Mouse (Mus musculus) cerebellum, adult 11-12 months (tissue): ENCODE measurements around the gene Pkp3.

ENCODE experiments used
- DNase-seq: peaks from one replicate; pipeline ENCODE4 v3.0.0; 2022

Pkp3 gene

DNA sequence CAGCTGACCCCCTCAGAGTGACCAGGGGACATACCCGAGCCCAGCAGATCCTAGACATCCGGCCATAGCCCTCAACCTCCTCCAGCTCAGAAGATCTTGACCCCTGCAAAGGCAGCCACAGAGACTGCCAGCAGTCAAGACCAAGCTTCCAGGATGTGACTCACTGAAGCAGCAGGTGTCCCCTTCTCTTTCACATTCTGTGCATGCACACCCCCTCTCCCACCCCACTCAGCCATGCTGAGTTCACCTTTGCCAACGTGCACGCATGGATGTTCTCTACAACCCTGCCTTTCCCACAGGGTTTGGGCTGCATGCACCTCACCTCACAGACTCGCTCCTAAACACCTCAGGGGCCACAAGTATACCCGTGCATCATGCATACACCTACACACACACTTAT, 18.0 kb downstream of the Pkp3 start:
- no peak for DNase-seq

DNA sequence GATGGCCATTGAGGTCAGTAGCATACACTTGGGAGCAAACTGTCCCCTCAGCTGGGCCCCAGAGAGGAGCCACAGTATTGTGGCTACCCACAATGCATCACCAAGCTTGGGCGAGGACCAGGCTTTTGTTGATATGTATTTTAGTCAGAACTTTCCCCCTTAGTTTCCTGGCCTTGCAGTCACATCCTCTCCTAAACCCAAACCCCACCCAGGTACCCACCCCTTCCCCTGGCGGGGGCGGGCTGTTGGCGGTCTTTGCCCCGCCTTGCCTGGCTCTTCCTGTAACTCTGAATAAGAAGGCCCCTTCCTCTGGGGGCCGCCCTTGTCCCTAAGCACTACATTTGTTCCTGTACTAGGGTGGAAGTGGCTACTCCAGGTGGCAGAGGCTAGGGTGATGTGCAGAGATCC, 18.6 kb downstream of the Pkp3 start:
- no peak for DNase-seq

DNA sequence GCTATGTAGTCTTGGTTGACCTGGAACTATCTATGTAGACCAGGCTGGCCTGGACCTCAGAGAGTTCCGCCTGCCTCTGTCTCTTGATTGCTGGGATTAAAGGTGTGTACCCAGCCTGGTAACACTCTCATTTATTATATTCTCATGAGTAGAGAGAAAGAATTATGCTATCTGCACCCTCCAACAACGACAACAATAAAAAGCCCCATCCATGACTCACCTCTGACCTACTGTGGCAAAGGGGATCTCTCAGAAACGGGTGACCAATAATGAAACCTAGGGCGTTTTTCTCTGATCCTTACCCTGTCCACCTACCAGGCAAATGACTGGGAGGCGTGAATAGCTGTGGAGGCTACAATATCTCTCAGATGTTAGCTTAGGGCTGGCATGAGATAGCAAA, 19.2 kb downstream of the Pkp3 start:
- DNase-seq = no peak

DNA sequence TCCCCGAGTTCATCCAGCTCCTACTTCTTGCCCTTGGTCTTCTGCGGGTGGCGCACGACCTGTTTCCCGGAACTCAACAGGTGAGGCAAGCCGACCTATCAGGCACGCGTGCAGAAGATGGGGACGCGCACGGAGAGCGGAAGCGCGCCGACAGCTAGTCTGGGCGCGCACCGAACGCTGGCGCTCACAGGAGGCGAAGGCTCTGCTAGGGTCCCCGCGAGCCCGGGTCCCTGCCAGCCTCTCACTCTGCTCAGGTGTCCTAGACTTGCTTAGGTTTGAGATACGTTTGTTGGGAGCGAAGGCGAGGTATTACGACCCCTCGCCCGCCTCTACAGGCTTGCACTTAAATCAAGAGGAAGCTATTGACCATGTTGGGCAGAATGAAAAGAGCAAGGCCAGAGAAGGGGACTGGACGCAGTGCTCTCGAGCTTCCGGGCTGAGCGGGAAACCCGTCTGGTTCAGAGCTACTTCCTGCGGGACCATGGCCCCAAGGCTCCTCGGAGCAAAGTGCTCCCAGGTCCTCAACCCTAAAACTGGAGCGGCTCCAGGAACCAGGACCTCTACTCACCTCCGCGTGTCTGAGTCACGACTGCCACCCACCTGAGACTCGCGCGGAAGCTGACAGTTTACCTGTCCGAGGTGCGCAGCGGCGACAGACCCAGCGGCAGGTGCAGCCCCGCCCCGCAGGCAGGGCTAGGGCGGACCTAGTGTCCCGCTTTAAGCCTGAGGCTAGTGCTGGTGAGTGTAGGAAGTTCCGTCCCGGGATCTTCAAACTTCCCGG, 22.1 kb downstream of the Pkp3 start, which contains the start of gene Sigirr:
TSS of gene Sigirr (minus strand) at position 662 of the 781 bp plus-strand sequence.
- DNase-seq = no peak

DNA sequence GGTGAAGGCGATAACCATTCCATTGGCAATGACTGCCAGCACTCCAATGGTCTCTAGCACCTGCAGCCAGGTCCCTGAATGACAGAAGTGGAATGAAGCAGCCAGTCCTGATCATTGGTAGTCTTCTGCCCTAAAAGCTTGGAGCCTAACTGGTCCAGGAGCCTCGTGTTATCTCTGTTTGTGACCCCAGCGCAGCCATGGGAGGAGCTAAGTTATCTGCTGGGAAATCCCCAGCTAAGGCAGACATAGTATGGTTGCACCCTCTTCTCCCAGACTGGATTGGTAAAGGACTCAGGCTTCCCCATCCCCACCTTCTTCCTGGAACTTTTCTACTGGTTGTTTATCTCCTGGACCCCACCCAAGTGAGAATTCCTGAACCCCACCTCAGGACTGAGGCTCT, 25.1 kb downstream of the Pkp3 start:
- no peak for DNase-seq

DNA sequence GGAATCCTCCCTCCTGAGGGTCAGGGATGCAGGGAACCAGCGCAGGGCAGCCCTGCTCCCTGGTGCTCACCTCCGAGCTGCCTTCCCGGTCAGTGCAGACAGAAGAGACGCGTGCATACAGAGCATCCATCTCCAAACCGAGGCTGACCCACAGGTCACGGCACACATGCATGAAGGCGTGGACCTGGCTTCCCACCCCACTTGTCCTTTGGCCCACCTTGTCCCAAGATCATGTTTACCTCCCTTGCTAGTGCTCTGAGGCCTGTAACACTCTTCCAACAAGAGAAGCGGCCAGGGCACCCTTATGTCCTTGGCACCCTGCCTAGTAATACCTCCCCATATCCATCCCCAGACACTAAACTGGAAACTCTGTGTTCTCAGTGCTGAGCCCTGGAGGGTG, 37.9 kb downstream of the Pkp3 start:
- DNase-seq = no peak

DNA sequence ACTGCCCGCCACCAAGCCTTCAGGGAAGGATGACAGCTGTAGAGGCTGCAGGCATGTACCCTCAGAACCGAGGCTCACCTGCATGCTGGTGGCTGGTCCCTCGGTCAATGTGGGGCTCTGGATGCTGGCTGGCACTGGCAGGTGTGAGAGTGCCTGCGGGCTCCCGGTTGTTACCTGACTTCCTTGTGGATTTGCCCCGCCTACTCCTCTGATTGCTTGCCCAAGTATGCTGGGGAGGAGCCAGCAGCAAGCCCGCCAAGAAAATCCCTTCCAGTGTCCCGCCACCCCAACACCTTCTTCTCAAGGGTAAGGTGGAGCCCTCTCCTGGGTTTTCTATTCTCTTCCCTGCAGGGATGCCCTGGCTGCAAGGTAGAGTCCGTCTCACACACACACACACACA, 39.6 kb downstream of the Pkp3 start, which contains the start of gene Ano9:
TSS of gene Ano9 (minus strand) at position 171 of the 400 bp plus-strand sequence.
- DNase-seq = no peak

DNA sequence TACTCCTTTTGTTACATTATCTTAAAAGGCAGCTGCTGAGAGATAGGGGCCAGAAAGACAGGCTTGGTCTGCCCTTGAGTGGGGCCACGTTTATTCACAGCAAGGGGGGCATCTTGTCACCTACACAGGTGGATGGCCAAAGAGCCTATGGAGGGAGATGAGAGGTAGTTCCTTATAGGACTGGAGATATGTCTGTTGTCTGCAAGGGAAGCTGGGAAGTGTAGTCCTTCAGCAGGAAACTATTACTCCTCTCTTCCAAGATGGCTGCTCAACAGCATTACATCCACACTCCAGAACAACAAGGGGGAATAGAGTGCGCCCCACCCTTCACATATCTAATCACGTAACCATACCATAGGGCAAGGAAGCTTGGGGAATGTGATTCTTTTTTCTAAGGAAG, 41.5 kb downstream of the Pkp3 start:
- DNase-seq = no peak

DNA sequence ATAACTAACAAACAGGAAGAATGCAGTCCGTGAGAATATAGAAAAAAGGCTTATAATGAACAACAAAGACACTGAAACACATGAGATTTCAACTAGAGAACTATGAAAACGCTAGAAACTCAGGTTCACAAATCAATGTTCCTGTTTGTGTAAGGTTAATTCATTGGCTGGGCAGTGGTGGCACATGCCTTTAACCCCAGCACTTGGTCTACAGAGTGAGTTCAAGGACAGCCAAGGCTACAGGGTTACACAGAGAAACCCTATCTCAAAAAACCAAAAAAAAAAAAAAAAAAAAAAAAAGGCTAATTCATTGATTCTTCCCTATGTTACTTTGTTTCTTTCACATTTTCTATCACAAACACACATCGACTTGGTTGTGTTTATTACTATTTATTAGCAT, 42.6 kb downstream of the Pkp3 start:
- no peak for DNase-seq

DNA sequence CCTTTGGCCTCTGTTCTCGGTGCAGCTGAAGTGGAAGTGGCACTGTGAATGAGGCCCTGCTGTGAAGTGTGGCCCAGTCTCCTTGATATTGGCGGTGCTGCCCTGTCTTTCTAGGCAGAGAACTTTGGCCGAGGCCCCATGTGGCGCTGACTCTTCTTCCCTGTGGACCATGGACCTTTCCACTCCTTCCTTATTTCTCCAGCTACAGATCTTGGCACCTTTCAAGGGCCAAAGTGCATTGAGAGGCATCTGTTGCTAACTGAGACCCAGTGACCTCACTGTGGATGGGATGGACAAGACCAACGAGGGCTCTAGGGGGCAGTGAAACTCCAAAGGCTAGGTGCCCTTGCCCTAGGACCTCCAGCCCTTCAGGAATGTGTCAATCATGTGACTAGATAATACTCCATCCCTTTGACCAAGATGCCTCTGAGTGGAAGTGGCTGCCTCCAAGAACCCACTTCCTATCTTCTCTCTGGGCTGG, 43.1 kb downstream of the Pkp3 start:
- peak; percentile 28 for DNase-seq

DNA sequence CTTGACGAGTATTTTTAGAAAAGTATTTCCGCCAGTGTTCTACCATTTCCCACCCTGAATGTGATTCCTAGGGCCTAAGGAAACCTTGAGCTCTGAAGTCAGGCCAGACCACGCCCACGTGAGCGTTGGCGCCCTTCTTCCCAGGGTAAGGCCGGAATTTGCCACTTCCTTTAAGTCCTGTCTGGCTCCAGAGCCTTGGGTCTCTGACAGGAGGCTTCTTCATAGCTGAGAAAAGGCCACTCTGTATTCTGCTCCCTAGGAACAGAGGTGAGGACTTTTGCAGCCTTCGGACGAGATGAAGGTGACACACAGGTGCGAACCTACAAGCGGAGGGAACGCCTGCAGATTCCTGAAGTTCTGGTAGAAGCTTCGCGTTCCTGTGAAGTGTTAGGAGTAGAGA, 44.2 kb downstream of the Pkp3 start, which contains the start of gene Ptdss2:
TSS of gene Ptdss2 (plus strand) at position 138 of the 400 bp plus-strand sequence.
- peak; percentile 38 for DNase-seq

DNA sequence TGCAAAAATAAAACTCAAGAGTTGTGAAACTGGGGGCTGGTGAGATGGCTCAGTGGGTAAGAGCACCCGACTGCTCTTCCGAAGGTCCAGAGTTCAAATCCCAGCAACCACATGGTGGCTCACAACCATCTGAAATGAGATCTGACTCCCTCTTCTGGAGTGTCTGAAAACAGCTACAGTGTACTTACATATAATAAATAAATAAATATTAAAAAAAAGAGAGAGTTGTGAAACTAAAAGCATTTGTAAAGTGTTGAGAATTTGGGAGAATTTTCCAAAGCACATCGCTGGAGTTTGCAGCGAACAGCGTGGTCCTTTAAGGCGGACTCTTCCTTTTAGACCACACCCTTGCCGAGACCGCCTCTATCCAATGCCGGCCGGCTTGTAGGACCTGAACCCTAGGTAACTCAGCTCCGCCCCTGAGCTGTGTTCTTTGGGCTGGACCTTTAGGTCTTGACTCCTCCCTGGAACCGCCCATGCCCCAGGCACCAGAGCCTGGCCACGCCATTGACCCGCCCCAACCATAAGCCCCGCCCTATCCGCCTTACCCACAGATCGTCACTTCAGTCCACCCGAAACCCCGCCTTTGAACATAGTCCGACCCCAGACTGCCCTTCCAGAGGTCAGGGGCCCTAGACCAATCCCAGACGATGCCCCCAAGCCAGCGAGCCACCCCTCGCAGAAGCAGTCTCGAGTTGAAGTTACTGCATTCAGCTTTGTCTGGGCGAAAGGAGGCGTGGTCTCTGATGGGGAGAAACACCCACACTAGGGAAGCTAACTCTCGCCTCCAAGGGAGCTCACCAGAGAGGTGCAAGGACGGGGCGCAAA, 44.9 kb downstream of the Pkp3 start:
- DNase-seq = peak; percentile 94

DNA sequence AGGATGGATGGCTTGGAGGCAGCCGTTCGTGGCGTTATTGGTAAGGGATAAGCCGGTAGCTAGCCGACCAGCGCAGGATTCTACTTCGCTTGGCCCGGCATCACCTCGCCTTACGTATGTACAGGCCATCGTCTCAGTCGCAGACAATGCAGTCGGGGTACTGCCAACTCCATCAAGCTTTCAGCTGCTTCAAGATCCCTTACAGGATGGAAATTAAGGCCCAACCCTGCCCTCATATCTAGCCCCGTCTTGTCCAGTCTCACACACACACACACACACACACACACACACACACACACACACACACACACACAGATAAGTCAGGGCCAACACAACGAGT, 45.5 kb downstream of the Pkp3 start:
- no peak for DNase-seq

DNA sequence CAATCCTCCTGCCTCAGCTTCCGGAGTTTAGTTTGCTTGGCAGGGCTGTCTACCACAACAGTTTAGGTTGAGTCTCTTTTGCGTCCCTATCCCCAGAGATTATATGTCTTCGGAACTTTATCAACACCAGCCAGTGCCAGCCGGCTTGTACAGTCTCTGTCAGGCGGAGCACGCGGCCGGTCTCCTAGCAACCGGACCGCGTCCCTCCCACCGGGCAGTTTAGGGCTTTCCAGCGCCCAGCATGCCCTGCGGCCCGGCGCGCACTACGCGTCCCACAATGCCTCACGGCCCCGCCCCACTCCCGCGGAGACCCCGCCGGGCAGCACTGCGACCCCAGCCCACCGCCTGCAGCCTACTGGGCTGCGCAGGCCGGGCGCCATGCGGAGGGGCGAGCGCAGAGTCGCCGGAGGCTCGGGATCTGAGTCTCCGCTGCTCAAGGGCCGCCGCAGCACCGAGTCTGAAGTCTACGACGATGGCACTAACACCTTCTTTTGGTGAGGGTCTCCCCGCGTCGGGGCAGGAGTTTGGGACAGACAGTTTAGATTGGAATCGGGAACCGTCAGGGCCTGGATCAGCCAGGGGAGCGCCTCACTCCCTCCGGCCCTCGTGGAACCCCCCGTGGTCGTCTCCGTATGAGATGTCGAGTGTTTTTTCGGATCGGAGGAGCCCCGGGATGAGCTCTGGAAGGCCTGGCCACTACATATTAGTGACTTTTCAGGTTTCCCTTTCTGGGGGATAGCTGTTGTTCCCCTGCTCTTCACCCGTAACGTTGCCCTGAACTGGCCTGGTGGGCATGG, 53.2 kb downstream of the Pkp3 start:
- DNase-seq = peak; percentile 89

DNA sequence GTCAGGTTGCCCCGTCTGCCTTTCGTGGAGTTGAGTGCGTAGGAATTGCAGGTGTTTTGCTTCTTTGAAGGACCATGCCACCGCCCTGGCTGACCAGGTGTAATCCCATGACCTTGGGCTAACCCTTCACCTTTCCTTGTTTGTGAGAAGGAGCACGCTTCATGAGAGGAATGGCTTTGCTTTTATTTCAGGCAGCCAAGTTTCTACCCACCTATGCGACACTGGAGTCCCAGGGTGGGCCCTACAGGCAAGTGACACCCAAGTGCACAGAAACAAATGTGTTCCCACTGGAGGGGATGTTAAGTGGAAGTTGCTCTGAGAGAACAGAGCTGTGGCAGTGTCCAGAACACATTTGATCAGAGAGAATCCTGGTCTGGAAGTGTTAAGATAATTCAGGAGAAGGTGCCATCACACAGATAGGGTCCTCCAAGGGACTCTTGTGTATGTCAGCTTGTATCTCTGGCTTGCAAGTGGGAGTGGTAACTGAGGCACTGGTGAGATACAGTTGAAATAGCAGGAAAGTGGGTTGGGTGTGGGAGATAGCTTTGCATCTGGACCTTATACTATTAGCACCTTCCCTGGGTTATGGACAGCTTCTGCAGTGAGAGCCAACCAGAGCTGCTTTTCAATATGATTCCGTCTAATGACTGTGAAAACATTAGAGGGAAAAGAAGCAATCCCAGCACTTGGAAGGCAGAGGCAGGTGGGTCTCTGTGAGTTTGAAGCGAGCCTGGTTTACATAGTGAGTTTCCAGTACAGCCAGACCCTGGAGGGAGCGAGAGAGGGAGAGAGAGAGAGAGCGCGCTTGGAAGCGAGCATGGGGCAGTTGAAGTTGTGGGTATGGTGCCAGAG, 54.1 kb downstream of the Pkp3 start:
- DNase-seq = no peak
